Mouse (Mus musculus) layer of hippocampus, adult 2 months (tissue): ENCODE data around the gene Inpp4b. TPM values are rescaled to one million over a fixed set of nuclear protein-coding genes. Genes with fewer than 3 reads are reported as not detected.

Experiments
- DNase-seq, 2 experiments: peaks; one replicate each; pipeline ENCODE4 v3.0.0; 2022; ENCODE audit warnings: low spot score in 2 of 2
- H3K27ac ChIP-seq: fragments of 200-600 bp; 2 replicates; pipeline ENCODE4 v1.8.1; 2022
- H3K4me3 ChIP-seq: fragments of 200-600 bp; 2 replicates; pipeline ENCODE4 v1.8.1; 2022; ENCODE audit warnings: mild to moderate bottlenecking
- CTCF ChIP-seq: fragments of 200-600 bp; conservative IDR thresholded peaks from 2 replicates; pipeline ENCODE4 v1.8.1; 2022; ENCODE audit warnings: antibody characterized with exemption, mild to moderate bottlenecking, moderate library complexity
- total RNA-seq, 2 experiments: library from RNA; stranded (reverse); gene quantifications; 2 replicates each; pipeline ENCODE4 v1.2.3; 2021

Gene Inpp4b
- total RNA-seq, 2 experiments from 2014 or later: 11.7 to 11.8 TPM

DNA sequence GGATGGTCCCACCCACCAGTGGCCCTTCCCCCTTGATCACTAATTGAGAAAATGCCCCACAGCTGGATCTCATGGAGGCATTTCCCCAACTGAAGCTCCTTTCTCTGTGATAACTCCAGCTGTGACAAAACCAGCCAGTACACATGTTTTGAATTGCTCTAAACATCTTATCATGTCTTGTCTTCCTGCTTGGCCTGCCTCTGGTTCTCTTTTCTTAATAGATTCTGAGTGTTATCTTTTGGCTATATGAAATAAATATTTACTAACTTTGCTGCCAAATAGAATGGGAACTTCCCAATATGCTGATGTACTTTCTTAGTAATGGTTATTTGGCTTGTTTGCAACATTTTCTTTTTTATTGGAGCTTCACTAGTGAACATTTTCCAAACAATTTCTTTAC is 389.0 kb downstream of the Inpp4b start:
- no peak overlapping the region for H3K4me3 ChIP-seq
- no peak overlapping the region for H3K27ac ChIP-seq
- no peak for TF ChIP-seq CTCF
- DNase-seq: no peak

DNA sequence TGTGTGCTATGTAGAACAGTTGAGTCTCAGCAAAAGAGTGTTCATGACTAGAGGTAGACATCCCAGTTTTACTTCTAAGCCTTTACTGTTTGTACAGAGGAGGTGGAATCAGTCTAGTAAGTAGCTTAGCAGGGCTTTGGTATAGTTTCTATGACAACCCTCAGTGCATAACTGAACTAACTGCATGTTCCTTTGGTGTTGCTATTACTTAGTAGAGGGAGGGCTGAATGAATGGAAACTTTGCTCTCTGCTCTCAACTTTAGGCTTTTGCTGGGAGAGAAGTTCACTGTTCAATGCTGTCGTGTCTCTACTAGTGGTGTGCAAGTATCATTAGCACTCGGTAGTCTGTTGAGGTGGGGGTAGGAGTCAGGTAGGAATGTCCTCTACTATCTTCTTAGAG is 393.3 kb downstream of the Inpp4b start:
- DNase-seq: no peak
- H3K4me3 ChIP-seq: no peak overlapping the region
- TF ChIP-seq CTCF: no peak
- H3K27ac ChIP-seq: no peak overlapping the region

DNA sequence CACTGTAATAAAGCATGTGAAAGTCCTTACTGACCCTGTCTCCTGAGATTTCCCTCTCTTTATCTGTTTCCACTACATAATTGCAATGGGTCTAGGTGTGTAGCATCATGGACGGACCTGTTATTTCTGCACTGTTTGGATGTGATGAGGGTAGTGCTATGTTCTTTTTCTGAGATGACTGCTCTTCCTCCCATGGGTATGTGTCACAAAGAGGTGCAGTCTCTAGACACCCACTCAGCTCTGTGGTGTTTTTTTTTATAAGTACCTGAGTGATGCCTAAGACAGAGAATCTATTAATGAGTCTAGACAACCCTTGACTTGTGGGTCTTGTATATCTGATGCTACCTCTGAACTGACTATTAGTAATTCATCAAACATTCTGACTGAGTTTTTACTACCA is 393.7 kb downstream of the Inpp4b start:
- no peak overlapping the region for H3K27ac ChIP-seq
- DNase-seq: no peak
- no peak overlapping the region for H3K4me3 ChIP-seq
- TF ChIP-seq CTCF: no peak

DNA sequence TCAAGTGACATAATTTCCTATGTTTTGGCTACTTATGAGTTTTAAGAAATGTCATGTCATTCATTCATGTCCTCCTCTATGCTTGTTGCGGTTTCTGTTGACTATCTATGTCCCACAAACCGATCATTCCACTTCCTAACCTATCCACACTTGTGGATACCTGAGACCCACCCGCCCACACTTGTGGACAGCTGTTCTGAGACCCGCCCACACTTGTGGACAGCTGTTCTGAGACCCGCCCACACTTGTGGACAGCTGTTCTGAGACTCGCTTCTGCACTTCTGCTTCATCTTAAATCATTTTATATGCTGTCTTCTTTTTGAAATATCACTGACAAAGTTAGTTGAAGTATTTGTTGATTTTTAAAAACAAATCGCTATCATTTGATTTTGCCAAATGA is 400.2 kb downstream of the Inpp4b start:
- Histone ChIP-seq H3K27ac (no peak overlapping the region), H3K4me3 (no peak overlapping the region)
- no peak for TF ChIP-seq CTCF
- DNase-seq: no peak

DNA sequence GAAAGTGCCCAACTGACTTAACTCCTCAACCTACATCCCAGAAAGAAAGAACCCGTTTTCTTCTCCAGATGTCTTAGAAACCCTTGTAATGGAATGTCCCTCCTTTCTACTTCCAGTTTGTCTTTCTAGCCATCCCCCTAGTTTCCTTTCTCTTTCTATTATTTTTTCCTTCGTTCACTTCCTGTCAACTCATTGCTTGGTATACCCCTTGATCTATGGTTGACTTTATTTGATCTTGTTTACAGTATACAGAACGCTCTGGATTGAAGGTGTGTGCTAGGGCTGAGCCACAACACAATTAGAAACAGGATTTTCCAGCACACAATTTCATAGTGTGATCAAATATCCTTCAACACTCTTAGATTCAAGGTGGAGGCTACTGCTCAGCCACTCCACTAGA is 400.7 kb downstream of the Inpp4b start:
- no peak for TF ChIP-seq CTCF

DNA sequence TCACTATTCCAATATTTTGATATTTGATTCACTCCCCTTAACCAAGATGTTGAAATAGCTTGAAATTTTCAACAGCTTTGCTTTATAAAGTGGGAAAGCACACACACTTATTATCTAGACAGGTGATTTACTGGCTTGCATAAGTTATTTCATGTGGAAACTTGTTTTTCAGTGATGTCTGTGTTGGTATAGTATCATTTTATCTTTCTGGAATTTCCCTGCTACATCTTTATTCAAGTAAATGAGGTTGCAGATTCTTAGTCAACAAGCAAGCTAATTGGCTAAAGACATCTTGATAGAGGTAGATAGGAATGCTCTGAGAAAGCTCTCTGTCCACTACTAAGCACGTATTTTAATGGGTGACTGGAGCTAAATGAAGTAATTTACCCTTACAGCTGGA is 403.1 kb downstream of the Inpp4b start:
- no peak for TF ChIP-seq CTCF
- no peak for DNase-seq
- Histone ChIP-seq H3K27ac (no peak overlapping the region), H3K4me3 (no peak overlapping the region)

More for the DNA sequence above, 400.7 kb downstream of the Inpp4b start:
- H3K27ac ChIP-seq: no peak overlapping the region
- DNase-seq: no peak
- no peak overlapping the region for H3K4me3 ChIP-seq

DNA sequence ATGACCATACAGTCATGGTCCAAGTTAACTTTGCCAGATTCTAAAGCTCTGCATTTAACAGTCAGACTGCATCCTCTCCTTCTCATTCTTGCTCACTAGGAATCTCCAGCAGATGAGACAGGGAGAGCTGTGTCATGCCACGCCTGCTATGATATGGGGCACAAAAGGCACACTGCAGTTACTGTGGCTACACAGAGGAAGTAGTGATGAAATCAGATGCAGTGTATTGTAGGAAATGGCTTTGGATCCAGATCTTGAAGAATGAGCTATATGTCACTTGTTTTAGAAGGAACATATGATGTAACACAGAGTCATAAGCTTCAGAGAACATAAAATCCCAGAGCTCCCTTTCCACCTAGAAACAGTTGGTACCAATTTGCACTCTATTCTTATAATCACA is 408.8 kb downstream of the Inpp4b start:
- no peak for TF ChIP-seq CTCF
- no peak overlapping the region for H3K27ac ChIP-seq
- no peak for DNase-seq

DNA sequence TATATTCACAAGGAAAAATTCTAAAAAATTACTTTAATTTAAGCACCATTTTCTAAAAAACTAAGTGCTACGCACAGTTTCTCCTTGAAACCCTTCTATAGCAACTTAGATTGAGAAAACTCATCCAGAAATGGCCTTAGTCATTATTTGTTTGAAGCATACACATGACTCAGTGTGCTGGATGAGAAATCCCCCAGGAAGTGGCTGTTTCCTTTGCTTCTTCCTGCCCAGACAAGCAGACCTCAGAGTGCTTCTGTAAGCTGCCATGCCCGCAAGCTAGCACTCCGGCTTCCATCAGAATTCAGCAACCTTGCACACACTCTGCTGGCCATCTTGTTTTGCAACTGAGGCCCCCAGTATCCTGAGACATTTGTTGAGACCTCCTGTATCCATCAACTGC is 414.3 kb downstream of the Inpp4b start:
- Histone ChIP-seq H3K4me3 (no peak overlapping the region), H3K27ac (no peak overlapping the region)
- TF ChIP-seq CTCF: no peak
- DNase-seq: no peak

More for the DNA sequence above, 408.8 kb downstream of the Inpp4b start:
- H3K4me3 ChIP-seq: no peak overlapping the region

DNA sequence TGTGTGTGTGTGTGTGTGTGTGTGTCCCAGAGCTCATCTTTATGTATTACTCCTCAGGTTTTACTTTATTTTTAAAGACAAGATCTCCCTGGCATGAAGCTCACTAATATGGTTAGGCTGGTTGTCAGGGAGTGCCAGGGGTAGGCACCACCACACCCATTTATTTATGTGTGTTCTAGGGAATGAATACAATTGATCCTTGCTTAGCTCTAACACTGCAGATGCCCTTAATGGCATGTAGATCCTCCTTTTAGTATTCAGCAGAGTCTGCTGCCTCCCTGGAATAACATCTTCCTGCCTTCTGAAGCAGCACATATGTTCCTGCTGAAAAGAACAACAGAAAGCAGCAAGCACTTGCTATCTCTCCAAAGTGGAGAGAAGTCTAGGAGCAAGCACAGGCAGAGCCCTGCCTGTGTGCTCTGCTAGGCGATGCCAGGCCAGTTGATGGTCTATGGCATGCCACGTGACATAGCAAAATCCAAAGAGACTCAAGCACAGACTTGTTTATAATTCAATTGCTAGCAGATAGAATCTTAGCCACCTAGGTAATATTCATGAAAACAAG is 415.3 kb downstream of the Inpp4b start:
- Histone ChIP-seq H3K4me3 (no peak overlapping the region), H3K27ac (no peak overlapping the region)
- TF ChIP-seq CTCF: no peak
- DNase-seq: no peak

DNA sequence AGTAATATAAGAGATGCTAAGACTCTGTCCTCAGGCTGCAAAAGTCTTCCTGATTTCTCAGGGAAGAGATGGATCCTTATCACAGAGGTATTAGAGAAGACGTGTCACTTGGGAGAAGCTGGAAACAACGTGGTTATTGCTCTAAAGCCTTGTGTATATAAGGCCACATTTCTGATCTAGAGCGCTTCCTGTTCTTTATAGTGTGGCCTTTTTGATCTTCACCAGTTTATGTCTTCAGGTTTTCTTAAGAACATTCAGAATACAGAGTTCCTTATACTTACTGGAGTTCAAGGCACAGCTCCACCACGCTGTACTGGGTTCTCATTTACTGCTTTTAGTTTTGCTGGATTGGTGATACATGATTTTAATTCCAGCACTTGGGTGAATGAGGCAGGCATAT is 419.1 kb downstream of the Inpp4b start:
- no peak for DNase-seq
- no peak overlapping the region for H3K4me3 ChIP-seq

DNA sequence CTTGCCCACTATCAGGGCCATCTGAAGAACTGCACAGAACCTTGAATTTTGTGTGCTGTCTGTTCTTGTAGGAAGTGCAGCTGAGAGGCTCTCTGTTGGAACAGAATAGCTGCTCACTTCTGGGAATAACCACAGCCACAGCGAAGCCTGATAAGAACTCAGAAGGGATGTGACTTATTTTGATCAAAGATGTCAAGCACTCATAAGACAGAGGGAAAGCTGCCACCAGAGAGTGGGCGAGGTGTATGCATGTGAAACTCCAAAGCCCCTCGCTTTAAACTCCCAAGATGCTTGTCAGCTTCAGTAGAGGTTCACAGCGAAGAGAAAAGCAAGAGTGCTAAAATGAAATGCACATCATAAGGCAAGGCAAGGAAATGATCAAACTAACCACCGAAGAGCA is 423.7 kb downstream of the Inpp4b start:
- Histone ChIP-seq H3K27ac (no peak overlapping the region), H3K4me3 (no peak overlapping the region)
- no peak for DNase-seq
- TF ChIP-seq CTCF: no peak

More for the DNA sequence above, 419.1 kb downstream of the Inpp4b start:
- TF ChIP-seq CTCF: no peak
- H3K27ac ChIP-seq: no peak overlapping the region

DNA sequence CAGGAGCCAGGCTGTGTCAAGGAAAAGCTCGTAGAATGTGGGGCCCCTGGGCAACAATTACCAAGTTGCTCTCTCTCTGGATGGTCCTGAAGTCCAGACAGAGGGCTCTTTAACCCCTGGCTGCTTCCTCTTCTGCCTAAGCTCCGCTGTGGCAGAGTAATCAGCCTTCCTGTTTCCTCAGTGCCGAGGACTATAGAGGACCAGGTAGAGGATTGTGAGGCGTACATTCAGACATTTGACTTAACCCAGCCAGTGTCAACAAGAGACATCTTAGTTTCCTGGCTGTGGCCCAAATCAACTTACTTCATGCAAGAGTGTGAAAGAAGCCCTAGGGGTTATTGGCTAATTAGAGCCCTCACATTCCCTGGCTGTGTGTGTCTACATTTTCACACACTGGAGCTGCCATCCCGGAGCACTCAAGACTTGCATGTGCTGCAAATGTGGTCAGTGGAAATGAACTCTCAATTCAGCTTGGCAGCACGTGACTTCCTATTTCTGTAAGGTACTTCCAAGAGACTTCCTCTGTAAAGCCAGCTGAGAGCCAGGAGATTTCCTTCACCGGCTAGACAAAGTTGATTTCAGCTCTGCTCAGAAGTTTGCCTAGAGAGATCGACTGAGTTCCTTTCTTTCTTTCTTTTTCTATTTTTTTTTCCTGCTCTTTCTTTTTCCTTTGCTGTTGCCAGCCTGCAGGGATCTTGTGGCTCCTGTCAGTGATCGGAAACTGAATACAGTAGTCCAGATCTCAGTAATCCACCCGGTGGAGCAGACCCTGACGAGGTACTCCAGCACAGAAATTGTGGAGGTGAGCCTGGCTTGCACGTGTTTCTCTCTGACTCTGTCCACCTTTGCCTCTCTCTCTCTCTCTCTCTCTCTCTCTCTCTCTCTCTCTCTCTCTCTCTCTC is 425.3 kb downstream of the Inpp4b start:
- TF ChIP-seq CTCF: no peak
- H3K27ac ChIP-seq: no peak overlapping the region
- DNase-seq: no peak
- peak overlapping the region; percentile 22; the same call in 1 of the 2 replicates for H3K4me3 ChIP-seq

DNA sequence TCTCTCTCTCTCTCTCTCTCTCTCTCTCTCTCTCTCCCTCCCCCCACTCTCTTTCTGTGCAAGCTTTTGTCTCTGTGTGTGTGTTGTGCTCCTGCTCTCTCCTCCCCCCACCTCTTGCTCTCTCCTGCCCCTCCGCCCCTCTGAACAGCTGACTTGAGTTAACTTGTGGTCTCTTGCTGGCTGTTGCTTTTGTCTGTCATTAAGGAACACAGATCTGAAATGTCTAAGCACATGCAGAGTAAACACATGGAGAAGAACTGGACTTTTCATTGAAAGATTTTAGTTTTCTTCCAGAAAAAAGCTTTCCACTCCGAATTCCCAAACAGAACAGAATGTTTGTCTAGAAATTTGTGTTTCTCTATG is 425.9 kb downstream of the Inpp4b start:
- no peak overlapping the region for H3K4me3 ChIP-seq
- no peak for TF ChIP-seq CTCF
- no peak for DNase-seq
- H3K27ac ChIP-seq: no peak overlapping the region

DNA sequence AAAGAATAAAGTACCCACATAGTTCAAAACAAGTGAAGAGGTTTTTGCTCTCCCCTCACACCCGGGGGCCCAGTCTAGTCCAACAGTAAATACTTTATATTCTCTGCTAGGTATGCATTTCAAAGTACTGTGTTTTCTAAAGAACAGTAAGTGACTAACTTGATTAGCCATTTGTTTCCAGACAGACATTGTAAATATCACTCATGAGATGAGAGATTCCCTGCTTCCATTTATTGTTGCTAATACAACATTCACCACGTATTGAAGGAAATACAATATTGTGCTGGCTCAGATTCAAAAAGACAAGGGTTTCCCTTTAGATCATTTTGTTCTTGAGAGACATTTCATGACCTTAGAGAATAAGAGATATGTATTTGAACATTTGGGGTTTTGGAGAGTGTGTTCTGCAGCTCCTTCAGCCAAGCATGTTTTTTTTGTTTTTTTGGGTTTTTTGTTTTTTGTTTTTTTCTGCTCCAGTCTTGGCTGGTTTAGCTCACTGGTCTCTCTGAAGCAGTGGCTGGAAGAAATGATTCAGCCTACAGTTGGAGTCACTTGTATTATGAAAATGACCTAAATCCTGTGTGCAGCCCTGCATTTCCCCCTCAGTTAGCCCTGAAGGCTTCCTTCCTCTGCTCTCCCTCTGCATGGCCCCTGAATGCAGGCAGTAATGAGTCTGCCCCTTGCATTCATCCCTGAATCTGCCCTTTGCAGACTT is 426.5 kb downstream of the Inpp4b start:
- Histone ChIP-seq H3K27ac (no peak overlapping the region), H3K4me3 (no peak overlapping the region)
- no peak for DNase-seq
- no peak for TF ChIP-seq CTCF
